Mouse (Mus musculus): ENCODE measurements around the gene Ak2. TPM values are rescaled to one million over a fixed set of nuclear protein-coding genes. Genes with fewer than 3 reads are reported as not detected.

Gene Ak2
- polyA plus RNA-seq, 1 experiment: 204 TPM

DNA sequence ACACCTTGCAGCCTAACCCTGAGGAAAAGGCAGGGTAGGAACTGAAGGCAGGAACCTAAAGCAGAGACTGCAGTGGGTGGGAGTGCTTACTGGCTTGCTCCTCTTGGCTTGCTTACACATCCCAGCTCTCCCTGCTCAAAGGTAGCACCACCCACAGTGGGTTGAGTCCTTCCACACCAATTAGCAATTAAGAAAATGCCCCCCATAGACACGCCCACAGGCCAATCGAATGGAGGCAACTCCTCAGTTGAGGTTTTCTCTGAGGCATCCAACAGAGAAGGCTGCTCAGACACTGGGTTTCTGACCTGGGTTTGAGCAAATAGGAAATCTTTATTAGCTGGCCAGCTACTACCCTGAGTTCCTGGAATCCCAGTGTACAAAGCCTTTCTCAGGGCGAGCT lies 2.8 kb upstream of the Ak2 start:
- no peak for TF ChIP-seq EP300 (IDR thresholded peaks at IDR 0.05; ENCODE audit: insufficient read depth, low read depth, low read length)
- no peak overlapping the region for H3K4me3 ChIP-seq (ENCODE audit: low read depth, low read length)
- no peaks in the 10 kb centered on the region for H3K9me3 ChIP-seq (replicated peaks; ENCODE audit: control insufficient read depth, insufficient read depth, low read length, poor library complexity, severe bottlenecking)
- H3K9ac ChIP-seq (ENCODE audit: low read depth, poor library complexity, severe bottlenecking): no peak overlapping the region
- H3K27me3 ChIP-seq (ENCODE audit: control insufficient read depth, insufficient read depth, low read length, poor library complexity, severe bottlenecking): no peaks in the 10 kb centered on the region
- no peaks in the 10 kb centered on the region for H3K36me3 ChIP-seq (ENCODE audit: control insufficient read depth, insufficient read depth, low read length, poor library complexity, severe bottlenecking)
- H3K4me1 ChIP-seq (ENCODE audit: control insufficient read depth, insufficient read depth, low read length): no peaks in the 10 kb centered on the region
- H3K27ac ChIP-seq (ENCODE audit: insufficient read depth, low read length): peak overlapping the region; percentile 14; the same call in 1 of the 2 replicates

DNA sequence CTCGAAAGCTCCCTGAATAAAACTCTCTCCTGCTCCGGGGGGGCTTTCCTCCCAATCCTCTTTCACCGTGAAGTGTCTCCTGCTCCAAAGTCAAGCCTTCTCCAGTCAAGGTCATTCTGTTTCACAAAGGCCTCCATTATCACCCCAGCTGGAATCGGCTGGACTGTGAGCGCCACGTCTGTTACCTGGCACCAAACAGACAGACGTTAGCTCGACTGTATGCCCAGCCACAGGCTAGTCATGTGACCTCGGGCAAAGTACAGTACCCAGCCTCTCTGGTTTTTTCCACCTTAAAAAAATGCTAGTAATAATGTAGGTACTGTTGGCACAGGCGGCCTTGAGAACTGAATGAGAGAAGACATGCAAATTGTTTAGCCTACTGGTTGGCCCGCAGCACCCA lies 2.1 kb upstream of the Ak2 start:
- H3K36me3 ChIP-seq (ENCODE audit: control insufficient read depth, insufficient read depth, low read length, poor library complexity, severe bottlenecking): no peaks in the 10 kb centered on the region
- no peaks in the 10 kb centered on the region for H3K4me1 ChIP-seq (ENCODE audit: control insufficient read depth, insufficient read depth, low read length)
- no peaks in the 10 kb centered on the region for H3K27me3 ChIP-seq (ENCODE audit: control insufficient read depth, insufficient read depth, low read length, poor library complexity, severe bottlenecking)
- no peaks in the 10 kb centered on the region for H3K9me3 ChIP-seq (replicated peaks; ENCODE audit: control insufficient read depth, insufficient read depth, low read length, poor library complexity, severe bottlenecking)
- no peak overlapping the region for H3K4me3 ChIP-seq (ENCODE audit: low read depth, low read length)
- TF ChIP-seq POLR2A (IDR thresholded peaks at IDR 0.05; ENCODE audit: insufficient read depth, low read length) (no peak), EP300 (IDR thresholded peaks at IDR 0.05; ENCODE audit: insufficient read depth, low read depth, low read length) (no peak), CTCF (IDR thresholded peaks at IDR 0.05; ENCODE audit: low read depth, low read length) (no peak)
- H3K9ac ChIP-seq (ENCODE audit: low read depth, poor library complexity, severe bottlenecking): no peak overlapping the region
- H3K27ac ChIP-seq (ENCODE audit: insufficient read depth, low read length): 0 out of 2 replicates have a peak overlapping the region, but pooled peaks have one; percentile 14

GRCm38 (mm10) chr4:128992176-128992575 lies 418 bp downstream of the Ak2 start:
- TF ChIP-seq EP300 (IDR thresholded peaks at IDR 0.05; ENCODE audit: insufficient read depth, low read depth, low read length): no peak
- no peak for TF ChIP-seq CTCF (IDR thresholded peaks at IDR 0.05; ENCODE audit: low read depth, low read length)
- no peak for TF ChIP-seq POLR2A (IDR thresholded peaks at IDR 0.05; ENCODE audit: insufficient read depth, low read length)
- Histone ChIP-seq H3K4me3 (ENCODE audit: low read depth, low read length) (no peak overlapping the region), H3K9me3 (replicated peaks; ENCODE audit: control insufficient read depth, insufficient read depth, low read length, poor library complexity, severe bottlenecking) (no peaks in the 10 kb centered on the region), H3K36me3 (ENCODE audit: control insufficient read depth, insufficient read depth, low read length, poor library complexity, severe bottlenecking) (peaks cover 8% of the 10 kb centered on the region), H3K4me1 (ENCODE audit: control insufficient read depth, insufficient read depth, low read length) (no peaks in the 10 kb centered on the region), H3K9ac (ENCODE audit: low read depth, poor library complexity, severe bottlenecking) (no peak overlapping the region), H3K27ac (ENCODE audit: insufficient read depth, low read length) (no peak overlapping the region), H3K27me3 (ENCODE audit: control insufficient read depth, insufficient read depth, low read length, poor library complexity, severe bottlenecking) (no peaks in the 10 kb centered on the region)

DNA sequence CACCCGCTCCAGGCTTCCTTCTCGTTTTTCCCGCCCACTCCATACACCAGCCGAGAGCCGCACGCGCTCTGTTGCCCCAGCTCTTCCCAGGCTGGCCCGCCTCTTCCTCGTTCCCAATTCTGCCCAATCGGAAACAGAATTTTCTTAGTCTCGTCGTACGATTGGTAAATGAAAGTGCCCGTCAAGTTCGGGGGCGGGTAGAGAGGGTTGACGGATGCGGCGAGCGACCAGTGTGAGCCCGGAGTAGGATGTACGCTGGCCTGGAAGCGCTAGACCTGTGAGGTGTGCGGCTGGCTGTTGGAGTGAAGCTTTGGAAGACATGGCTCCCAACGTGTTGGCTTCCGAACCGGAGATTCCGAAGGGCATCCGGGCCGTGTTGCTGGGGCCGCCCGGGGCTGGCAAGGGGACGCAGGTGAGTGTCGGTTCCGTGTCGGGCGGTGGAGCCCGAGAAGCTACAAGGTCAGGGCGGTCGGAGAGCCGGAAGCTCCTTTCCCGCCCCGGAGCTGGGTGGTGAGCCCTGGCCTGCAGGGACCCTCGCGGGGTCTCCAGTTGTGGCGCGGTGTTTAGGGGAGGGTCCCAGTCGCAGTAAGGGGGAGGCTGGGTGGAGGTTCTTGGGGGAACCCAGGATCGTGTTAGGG lies 1.4 kb downstream of the Ak2 start:
- TF ChIP-seq EP300 (IDR thresholded peaks at IDR 0.05; ENCODE audit: insufficient read depth, low read depth, low read length) (no peak), POLR2A (IDR thresholded peaks at IDR 0.05; ENCODE audit: insufficient read depth, low read length) (peak; percentile 46)
- Histone ChIP-seq H3K4me1 (ENCODE audit: control insufficient read depth, insufficient read depth, low read length) (no peaks in the 10 kb centered on the region), H3K27me3 (ENCODE audit: control insufficient read depth, insufficient read depth, low read length, poor library complexity, severe bottlenecking) (no peaks in the 10 kb centered on the region), H3K36me3 (ENCODE audit: control insufficient read depth, insufficient read depth, low read length, poor library complexity, severe bottlenecking) (peaks cover 8% of the 10 kb centered on the region), H3K9ac (ENCODE audit: low read depth, poor library complexity, severe bottlenecking) (peak overlapping the region; percentile 80), H3K9me3 (replicated peaks; ENCODE audit: control insufficient read depth, insufficient read depth, low read length, poor library complexity, severe bottlenecking) (no peaks in the 10 kb centered on the region), H3K27ac (ENCODE audit: insufficient read depth, low read length) (no peak overlapping the region), H3K4me3 (ENCODE audit: low read depth, low read length) (peak overlapping the region; percentile 67)

- H3K27ac ChIP-seq (ENCODE audit: insufficient read depth, low read length): no peak overlapping the region
- H3K9ac ChIP-seq (ENCODE audit: low read depth, poor library complexity, severe bottlenecking): peak overlapping the region; percentile 80
- peak overlapping the region; percentile 67 for H3K4me3 ChIP-seq (ENCODE audit: low read depth, low read length)
- no peaks in the 10 kb centered on the region for H3K4me1 ChIP-seq (ENCODE audit: control insufficient read depth, insufficient read depth, low read length)
- TF ChIP-seq EP300 (IDR thresholded peaks at IDR 0.05; ENCODE audit: insufficient read depth, low read depth, low read length): no peak
- no peak for TF ChIP-seq CTCF (IDR thresholded peaks at IDR 0.05; ENCODE audit: low read depth, low read length)
- TF ChIP-seq POLR2A (IDR thresholded peaks at IDR 0.05; ENCODE audit: insufficient read depth, low read length): no peak
- H3K9me3 ChIP-seq (replicated peaks; ENCODE audit: control insufficient read depth, insufficient read depth, low read length, poor library complexity, severe bottlenecking): no peaks in the 10 kb centered on the region
- H3K36me3 ChIP-seq (ENCODE audit: control insufficient read depth, insufficient read depth, low read length, poor library complexity, severe bottlenecking): peaks cover 8% of the 10 kb centered on the region
- no peaks in the 10 kb centered on the region for H3K27me3 ChIP-seq (ENCODE audit: control insufficient read depth, insufficient read depth, low read length, poor library complexity, severe bottlenecking)
These were observed 1.9 kb downstream of the Ak2 start for GRCm38 (mm10) chr4:128993675-128994074.

- H3K4me3 ChIP-seq (ENCODE audit: low read depth, low read length): no peak overlapping the region
- no peak overlapping the region for H3K27ac ChIP-seq (ENCODE audit: insufficient read depth, low read length)
- no peak overlapping the region for H3K9ac ChIP-seq (ENCODE audit: low read depth, poor library complexity, severe bottlenecking)
- TF ChIP-seq EP300 (IDR thresholded peaks at IDR 0.05; ENCODE audit: insufficient read depth, low read depth, low read length) (no peak), CTCF (IDR thresholded peaks at IDR 0.05; ENCODE audit: low read depth, low read length) (no peak), POLR2A (IDR thresholded peaks at IDR 0.05; ENCODE audit: insufficient read depth, low read length) (no peak)
- no peaks in the 10 kb centered on the region for H3K4me1 ChIP-seq (ENCODE audit: control insufficient read depth, insufficient read depth, low read length)
- no peaks in the 10 kb centered on the region for H3K27me3 ChIP-seq (ENCODE audit: control insufficient read depth, insufficient read depth, low read length, poor library complexity, severe bottlenecking)
- H3K9me3 ChIP-seq (replicated peaks; ENCODE audit: control insufficient read depth, insufficient read depth, low read length, poor library complexity, severe bottlenecking): no peaks in the 10 kb centered on the region
- peaks cover 22% of the 10 kb centered on the region for H3K36me3 ChIP-seq (ENCODE audit: control insufficient read depth, insufficient read depth, low read length, poor library complexity, severe bottlenecking)
These were observed 3.5 kb downstream of the Ak2 start for GRCm38 (mm10) chr4:128995238-128995637.
